Mouse (Mus musculus) lung, adult 2 months (tissue): Measurements from ENCODE around the gene Ercc4.

ENCODE experiments used
- CTCF ChIP-seq: fragments of 200-500 bp; IDR thresholded peaks from 2 replicates; pipeline ENCODE4 v1.5.1; 2011; ENCODE audit warnings: mild to moderate bottlenecking, low read length, control low read depth; ENCODE audit not compliant: insufficient read depth
- POLR2A ChIP-seq: fragments of 200-500 bp; IDR thresholded peaks from 2 replicates; pipeline ENCODE4 v1.6.1; 2011; ENCODE audit warnings: low read depth, mild to moderate bottlenecking, control low read depth, low read length, borderline replicate concordance; ENCODE audit errors: extremely low read depth

DNA sequence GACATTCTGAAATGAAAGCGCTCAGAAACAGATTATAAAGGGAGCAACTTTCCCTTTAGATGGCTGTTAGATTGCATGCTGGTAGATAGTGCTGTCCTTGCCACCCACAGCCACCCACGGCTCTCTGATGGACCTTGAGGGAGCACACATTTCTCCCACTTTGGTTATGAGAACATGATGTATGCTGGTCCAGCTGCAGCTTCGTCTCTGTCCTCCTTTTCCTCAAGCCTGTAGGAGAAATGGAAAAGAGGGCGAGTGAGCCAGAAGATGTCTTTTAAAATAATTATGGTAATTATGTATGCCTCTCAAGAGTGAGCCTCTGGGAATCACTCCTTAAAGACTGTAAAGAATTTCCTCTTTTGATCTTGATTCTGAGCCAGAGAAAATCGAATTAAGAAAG is 87.1 kb downstream of the Ercc4 start:
- TF ChIP-seq POLR2A: no peak
- TF ChIP-seq CTCF: no peak
